Mouse (Mus musculus) kidney, postnatal 0 days (tissue): ENCODE results near the gene Pkp4. TPM values are rescaled to one million over a fixed set of nuclear protein-coding genes. Genes with fewer than 3 reads are reported as not detected.

ENCODE experiments used
- ATAC-seq: fragments of 200-750 bp; cut with Nextera tagmentation; replicated peaks from 2 replicates; pipeline ENCODE4 v1.8.0; 2017; ENCODE audit warnings: low read depth, moderate number of reproducible peaks, moderate TSS enrichment, moderate library complexity; ENCODE audit not compliant: low FRiP score
- DNase-seq: peaks from one replicate; pipeline ENCODE4 v3.0.0-alpha.2; 2016; ENCODE audit warnings: low spot score
- H3K27ac ChIP-seq: fragments of 300-500 bp; sonication (generic); 2 replicates; pipeline ENCODE4 v1.5.1; 2014; ENCODE audit warnings: mild to moderate bottlenecking
- H3K27me3 ChIP-seq: fragments of 300-500 bp; sonication (generic); 2 replicates; pipeline ENCODE4 v1.6.1; 2014; ENCODE audit warnings: low read length, mixed read lengths; ENCODE audit not compliant: insufficient read depth
- H3K36me3 ChIP-seq: fragments of 300-500 bp; sonication (generic); 2 replicates; pipeline ENCODE4 v1.6.1; 2014; ENCODE audit warnings: low read length, mixed read lengths; ENCODE audit not compliant: insufficient read depth
- H3K4me1 ChIP-seq: fragments of 300-500 bp; sonication (generic); replicated peaks from 2 replicates; pipeline ENCODE4 v1.6.1; 2014; ENCODE audit warnings: antibody characterized with exemption, low read length, mixed read lengths; ENCODE audit not compliant: insufficient read depth
- H3K4me2 ChIP-seq: fragments of 300-500 bp; sonication (generic); 2 replicates; pipeline ENCODE4 v1.6.1; 2014; ENCODE audit warnings: mild to moderate bottlenecking, low read length, moderate library complexity, mixed read lengths
- H3K4me3 ChIP-seq: fragments of 300-500 bp; sonication (generic); replicated peaks from 2 replicates; pipeline ENCODE4 v1.5.1; 2014; ENCODE audit warnings: low read depth, low read length
- H3K9ac ChIP-seq: fragments of 300-500 bp; sonication (generic); 2 replicates; pipeline ENCODE4 v1.6.1; 2014; ENCODE audit warnings: low read depth, low read length
- H3K9me3 ChIP-seq: fragments of 300-500 bp; sonication (generic); replicated peaks from 2 replicates; pipeline ENCODE4 v1.6.1; 2016; ENCODE audit warnings: low read length, inconsistent platforms, mixed read lengths
- CTCF ChIP-seq: IDR thresholded peaks from 2 replicates; pipeline ENCODE4 v1.5.1; 2016; ENCODE audit warnings: antibody characterized with exemption, low read depth, mild to moderate bottlenecking, moderate library complexity
- WGBS: fragments of 180-500 bp; shearing (Covaris S2); extraction: QIAGEN DNeasy Blood & Tissue Kit; methylation state at CpG from one replicate; pipeline ENCODE4 v1.1.7; 2014; 5-methylcytosine and 5-hydroxymethylcytosine counted together
- polyA plus RNA-seq: library from polyadenylated mRNA; unstranded; fragments of >200 nt; fragmentation: Nextera tagmentation; extraction: Ambion mirVana; gene quantifications from 2 replicates; pipeline ENCODE4 v1.2.1, GENCODE M21; 2015

Gene Pkp4
- polyA plus RNA-seq, 1 experiment from 2014 or later: 20.2 TPM

- H3K36me3 ChIP-seq: 0 out of 2 replicates have a peak, but pooled peaks cover 3% of the 10 kb centered on the region
- H3K4me2 ChIP-seq: no peak overlapping the region
- no peak for TF ChIP-seq CTCF
- no peak overlapping the region for H3K27ac ChIP-seq
- no peak for ATAC-seq
- H3K27me3 ChIP-seq: no peaks in the 10 kb centered on the region
- no peaks in the 10 kb centered on the region for H3K4me1 ChIP-seq
- no peak overlapping the region for H3K9ac ChIP-seq
- WGBS: 91% methylated on average over 12 of the region's 12 CpGs
- H3K4me3 ChIP-seq: no peak overlapping the region
- no peak for DNase-seq
- H3K9me3 ChIP-seq: no peaks in the 10 kb centered on the region
These were observed 83.8 kb downstream of the Pkp4 start for GRCm38 (mm10) chr2:59244273-59245097.

GRCm38 (mm10) chr2:59245098-59245388 lies 84.4 kb downstream of the Pkp4 start:
- TF ChIP-seq CTCF: no peak
- no peak overlapping the region for H3K4me3 ChIP-seq
- H3K27ac ChIP-seq: no peak overlapping the region
- no peak for DNase-seq
- no peak for ATAC-seq
- no peak overlapping the region for H3K4me2 ChIP-seq
- no peaks in the 10 kb centered on the region for H3K9me3 ChIP-seq
- 0 out of 2 replicates have a peak, but pooled peaks cover 3% of the 10 kb centered on the region for H3K36me3 ChIP-seq
- 74% methylated on average over 3 of the region's 3 CpGs for WGBS
- H3K9ac ChIP-seq: no peak overlapping the region
- H3K4me1 ChIP-seq: no peaks in the 10 kb centered on the region
- H3K27me3 ChIP-seq: no peaks in the 10 kb centered on the region

GRCm38 (mm10) chr2:59248806-59249205 lies 88.2 kb downstream of the Pkp4 start:
- H3K9ac ChIP-seq: no peak overlapping the region
- no peak overlapping the region for H3K4me2 ChIP-seq
- no peaks in the 10 kb centered on the region for H3K9me3 ChIP-seq
- 79% methylated on average over 3 of the region's 3 CpGs for WGBS
- H3K4me3 ChIP-seq: no peak overlapping the region
- H3K36me3 ChIP-seq: no peaks in the 10 kb centered on the region
- no peaks in the 10 kb centered on the region for H3K27me3 ChIP-seq
- no peak for ATAC-seq
- no peak for TF ChIP-seq CTCF
- H3K27ac ChIP-seq: no peak overlapping the region
- DNase-seq: no peak
- no peaks in the 10 kb centered on the region for H3K4me1 ChIP-seq

GRCm38 (mm10) chr2:59252818-59253217 lies 92.2 kb downstream of the Pkp4 start:
- Histone ChIP-seq H3K4me3 (no peak overlapping the region), H3K9me3 (no peaks in the 10 kb centered on the region), H3K9ac (no peak overlapping the region), H3K4me2 (no peak overlapping the region), H3K4me1 (no peaks in the 10 kb centered on the region), H3K27me3 (no peaks in the 10 kb centered on the region), H3K36me3 (no peaks in the 10 kb centered on the region), H3K27ac (no peak overlapping the region)
- TF ChIP-seq CTCF: no peak
- no peak for ATAC-seq
- no peak for DNase-seq

- no peak for ATAC-seq
- no peak for DNase-seq
- Histone ChIP-seq H3K4me3 (no peak overlapping the region), H3K9ac (no peak overlapping the region), H3K4me2 (no peak overlapping the region), H3K27me3 (no peaks in the 10 kb centered on the region), H3K27ac (no peak overlapping the region), H3K4me1 (no peaks in the 10 kb centered on the region), H3K9me3 (no peaks in the 10 kb centered on the region), H3K36me3 (no peaks in the 10 kb centered on the region)
- no peak for TF ChIP-seq CTCF
- 84% methylated on average over 3 of the region's 3 CpGs for WGBS
These were observed 92.8 kb downstream of the Pkp4 start for GRCm38 (mm10) chr2:59253435-59253834.

- H3K4me2 ChIP-seq: no peak overlapping the region
- peak; percentile 22 for DNase-seq
- 51% methylated on average over 6 of the region's 6 CpGs for WGBS
- H3K9me3 ChIP-seq: no peaks in the 10 kb centered on the region
- no peaks in the 10 kb centered on the region for H3K36me3 ChIP-seq
- ATAC-seq: peak; percentile 53
- no peak overlapping the region for H3K9ac ChIP-seq
- H3K27me3 ChIP-seq: no peaks in the 10 kb centered on the region
- no peaks in the 10 kb centered on the region for H3K4me1 ChIP-seq
- TF ChIP-seq CTCF: no peak
- no peak overlapping the region for H3K4me3 ChIP-seq
- H3K27ac ChIP-seq: no peak overlapping the region
These were observed 98.2 kb downstream of the Pkp4 start for GRCm38 (mm10) chr2:59258821-59259231.

GRCm38 (mm10) chr2:59259346-59259745 lies 98.7 kb downstream of the Pkp4 start:
- ATAC-seq (no peak; the same call in 1 of the 2 replicates), DNase-seq (peak; percentile 62)
- Histone ChIP-seq H3K27me3 (no peaks in the 10 kb centered on the region), H3K36me3 (no peaks in the 10 kb centered on the region), H3K4me3 (no peak overlapping the region), H3K9me3 (no peaks in the 10 kb centered on the region), H3K27ac (no peak overlapping the region), H3K9ac (no peak overlapping the region), H3K4me1 (no peaks in the 10 kb centered on the region), H3K4me2 (no peak overlapping the region)
- TF ChIP-seq CTCF: no peak
- WGBS: 46% methylated on average over 6 of the region's 6 CpGs
